Mouse (Mus musculus): ENCODE results near the gene Wdr78. TPM values are rescaled to one million over a fixed set of nuclear protein-coding genes. Genes with fewer than 3 reads are reported as not detected.

Wdr78 gene
- total and polyA plus RNA-seq, 2 experiments = 0.10 to 0.46 TPM

- no peak for DNase-seq (ENCODE audit: extremely low read depth, low read depth, low spot score)
- Histone ChIP-seq H3K79me2 (ENCODE audit: control insufficient read depth, insufficient read depth, low read length) (no peaks in the 10 kb centered on the region), H3K27me3 (ENCODE audit: control insufficient read depth, insufficient read depth, low read length) (no peaks in the 10 kb centered on the region), H3K9ac (ENCODE audit: low read depth, low read length) (no peak overlapping the region), H3K27ac (replicated peaks; ENCODE audit: insufficient read depth, low read depth, low read length) (no peak overlapping the region), H3K36me3 (ENCODE audit: control insufficient read depth, insufficient read depth, low read length) (no peaks in the 10 kb centered on the region), H3K4me1 (ENCODE audit: control insufficient read depth, insufficient read depth, low read length) (no peaks in the 10 kb centered on the region), H3K4me3 (ENCODE audit: insufficient read depth, low read depth, low read length) (no peak overlapping the region)
- no peak for TF ChIP-seq POLR2A (IDR thresholded peaks at IDR 0.05; ENCODE audit: extremely low read depth, insufficient read depth, low read length)
- no peak for TF ChIP-seq CTCF (IDR thresholded peaks at IDR 0.05; ENCODE audit: low read depth, low read length)
- WGBS = 90% methylated on average over 5 of the region's 5 CpGs
Observed at GRCm38 (mm10) chr4:103006266-103006665, 108.1 kb downstream of the Wdr78 start.

GRCm38 (mm10) chr4:103005190-103005945, 109.0 kb downstream of the Wdr78 start:
- H3K4me3 ChIP-seq (ENCODE audit: insufficient read depth, low read depth, low read length) = no peak overlapping the region
- no peaks in the 10 kb centered on the region for H3K79me2 ChIP-seq (ENCODE audit: control insufficient read depth, insufficient read depth, low read length)
- TF ChIP-seq CTCF (IDR thresholded peaks at IDR 0.05; ENCODE audit: low read depth, low read length) = no peak
- TF ChIP-seq POLR2A (IDR thresholded peaks at IDR 0.05; ENCODE audit: extremely low read depth, insufficient read depth, low read length) = no peak
- no peak overlapping the region for H3K9ac ChIP-seq (ENCODE audit: low read depth, low read length)
- H3K4me1 ChIP-seq (ENCODE audit: control insufficient read depth, insufficient read depth, low read length) = no peaks in the 10 kb centered on the region
- H3K27ac ChIP-seq (replicated peaks; ENCODE audit: insufficient read depth, low read depth, low read length) = no peak overlapping the region
- H3K36me3 ChIP-seq (ENCODE audit: control insufficient read depth, insufficient read depth, low read length) = no peaks in the 10 kb centered on the region
- H3K27me3 ChIP-seq (ENCODE audit: control insufficient read depth, insufficient read depth, low read length) = no peaks in the 10 kb centered on the region
- DNase-seq (ENCODE audit: extremely low read depth, low read depth, low spot score) = no peak
- 83% methylated on average over 15 of the region's 15 CpGs for WGBS

- H3K36me3 ChIP-seq (ENCODE audit: control insufficient read depth, insufficient read depth, low read length) = no peaks in the 10 kb centered on the region
- WGBS = 78% methylated on average over 4 of the region's 4 CpGs
- no peaks in the 10 kb centered on the region for H3K27me3 ChIP-seq (ENCODE audit: control insufficient read depth, insufficient read depth, low read length)
- H3K4me3 ChIP-seq (ENCODE audit: insufficient read depth, low read depth, low read length) = no peak overlapping the region
- no peak overlapping the region for H3K9ac ChIP-seq (ENCODE audit: low read depth, low read length)
- no peak for DNase-seq (ENCODE audit: extremely low read depth, low read depth, low spot score)
- H3K4me1 ChIP-seq (ENCODE audit: control insufficient read depth, insufficient read depth, low read length) = no peaks in the 10 kb centered on the region
- H3K79me2 ChIP-seq (ENCODE audit: control insufficient read depth, insufficient read depth, low read length) = no peaks in the 10 kb centered on the region
- TF ChIP-seq POLR2A (IDR thresholded peaks at IDR 0.05; ENCODE audit: extremely low read depth, insufficient read depth, low read length) = no peak
- no peak for TF ChIP-seq CTCF (IDR thresholded peaks at IDR 0.05; ENCODE audit: low read depth, low read length)
- H3K27ac ChIP-seq (replicated peaks; ENCODE audit: insufficient read depth, low read depth, low read length) = no peak overlapping the region
Observed at GRCm38 (mm10) chr4:103004681-103005080, 109.7 kb downstream of the Wdr78 start.

GRCm38 (mm10) chr4:102991685-102992084, 122.7 kb downstream of the Wdr78 start:
- no peaks in the 10 kb centered on the region for H3K27me3 ChIP-seq (ENCODE audit: control insufficient read depth, insufficient read depth, low read length)
- no peak overlapping the region for H3K4me3 ChIP-seq (ENCODE audit: insufficient read depth, low read depth, low read length)
- TF ChIP-seq CTCF (IDR thresholded peaks at IDR 0.05; ENCODE audit: low read depth, low read length) = no peak
- TF ChIP-seq POLR2A (IDR thresholded peaks at IDR 0.05; ENCODE audit: extremely low read depth, insufficient read depth, low read length) = no peak
- DNase-seq (ENCODE audit: extremely low read depth, low read depth, low spot score) = no peak
- no peaks in the 10 kb centered on the region for H3K4me1 ChIP-seq (ENCODE audit: control insufficient read depth, insufficient read depth, low read length)
- H3K27ac ChIP-seq (replicated peaks; ENCODE audit: insufficient read depth, low read depth, low read length) = no peak overlapping the region
- H3K79me2 ChIP-seq (ENCODE audit: control insufficient read depth, insufficient read depth, low read length) = no peaks in the 10 kb centered on the region
- no peaks in the 10 kb centered on the region for H3K36me3 ChIP-seq (ENCODE audit: control insufficient read depth, insufficient read depth, low read length)
- H3K9ac ChIP-seq (ENCODE audit: low read depth, low read length) = no peak overlapping the region
- 90% methylated on average over 3 of the region's 3 CpGs for WGBS

GRCm38 (mm10) chr4:102990595-102991340, 123.6 kb downstream of the Wdr78 start:
- no peaks in the 10 kb centered on the region for H3K27me3 ChIP-seq (ENCODE audit: control insufficient read depth, insufficient read depth, low read length)
- H3K79me2 ChIP-seq (ENCODE audit: control insufficient read depth, insufficient read depth, low read length) = no peaks in the 10 kb centered on the region
- 84% methylated on average over 11 of the region's 11 CpGs for WGBS
- no peaks in the 10 kb centered on the region for H3K4me1 ChIP-seq (ENCODE audit: control insufficient read depth, insufficient read depth, low read length)
- H3K36me3 ChIP-seq (ENCODE audit: control insufficient read depth, insufficient read depth, low read length) = no peaks in the 10 kb centered on the region
- no peak overlapping the region for H3K9ac ChIP-seq (ENCODE audit: low read depth, low read length)
- H3K27ac ChIP-seq (replicated peaks; ENCODE audit: insufficient read depth, low read depth, low read length) = no peak overlapping the region
- TF ChIP-seq CTCF (IDR thresholded peaks at IDR 0.05; ENCODE audit: low read depth, low read length) (no peak), POLR2A (IDR thresholded peaks at IDR 0.05; ENCODE audit: extremely low read depth, insufficient read depth, low read length) (no peak)
- no peak for DNase-seq (ENCODE audit: extremely low read depth, low read depth, low spot score)
- no peak overlapping the region for H3K4me3 ChIP-seq (ENCODE audit: insufficient read depth, low read depth, low read length)

- H3K79me2 ChIP-seq (ENCODE audit: control insufficient read depth, insufficient read depth, low read length) = no peaks in the 10 kb centered on the region
- no peak for DNase-seq (ENCODE audit: extremely low read depth, low read depth, low spot score)
Observed at GRCm38 (mm10) chr4:102990016-102990415, 124.3 kb downstream of the Wdr78 start.

More at GRCm38 (mm10) chr4:102990016-102990415, 124.3 kb downstream of the Wdr78 start:
- no peak for TF ChIP-seq CTCF (IDR thresholded peaks at IDR 0.05; ENCODE audit: low read depth, low read length)
- no peak for TF ChIP-seq POLR2A (IDR thresholded peaks at IDR 0.05; ENCODE audit: extremely low read depth, insufficient read depth, low read length)
- Histone ChIP-seq H3K4me3 (ENCODE audit: insufficient read depth, low read depth, low read length) (no peak overlapping the region), H3K4me1 (ENCODE audit: control insufficient read depth, insufficient read depth, low read length) (no peaks in the 10 kb centered on the region), H3K36me3 (ENCODE audit: control insufficient read depth, insufficient read depth, low read length) (no peaks in the 10 kb centered on the region), H3K27me3 (ENCODE audit: control insufficient read depth, insufficient read depth, low read length) (no peaks in the 10 kb centered on the region), H3K27ac (replicated peaks; ENCODE audit: insufficient read depth, low read depth, low read length) (no peak overlapping the region), H3K9ac (ENCODE audit: low read depth, low read length) (no peak overlapping the region)
- WGBS = 89% methylated on average over 4 of the region's 4 CpGs

Data from liver, adult 2 months (tissue).